Mouse (Mus musculus) WW6 (cell line): ENCODE measurements around the gene Atp5g1.

ENCODE experiments used
- DNase-seq: peaks from one replicate; pipeline ENCODE4 v3.0.0-alpha.2; 2013; ENCODE audit warnings: low read depth, low spot score

Atp5g1 gene

GRCm38 (mm10) chr11:96073295-96073993 is 2.0 kb downstream of the Atp5g1 start:
- DNase-seq = no peak

- DNase-seq = no peak
Observed at GRCm38 (mm10) chr11:96071013-96071412, 4.5 kb downstream of the Atp5g1 start.

GRCm38 (mm10) chr11:96070353-96070752 is 5.1 kb downstream of the Atp5g1 start:
- DNase-seq = no peak

- DNase-seq = no peak
Observed at GRCm38 (mm10) chr11:96068231-96068630, 7.2 kb downstream of the Atp5g1 start.

GRCm38 (mm10) chr11:96065215-96065911 is 10.1 kb downstream of the Atp5g1 start, which contains the start of gene Ube2z:
Gene Ube2z (minus strand): TSS chr11:96065388.
- DNase-seq = peak; percentile 87

- peak; percentile 84 for DNase-seq
Observed at GRCm38 (mm10) chr11:96064521-96065214, 10.8 kb downstream of the Atp5g1 start.

GRCm38 (mm10) chr11:96058309-96058708 is 17.2 kb downstream of the Atp5g1 start:
- DNase-seq = no peak

GRCm38 (mm10) chr11:96050854-96051253 is 24.6 kb downstream of the Atp5g1 start:
- no peak for DNase-seq

GRCm38 (mm10) chr11:96049939-96050338 is 25.5 kb downstream of the Atp5g1 start:
- DNase-seq = no peak

- no peak for DNase-seq
Observed at GRCm38 (mm10) chr11:96047469-96048373, 27.7 kb downstream of the Atp5g1 start.

GRCm38 (mm10) chr11:96046793-96047192 is 28.7 kb downstream of the Atp5g1 start:
- no peak for DNase-seq

GRCm38 (mm10) chr11:96046028-96046427 is 29.4 kb downstream of the Atp5g1 start:
- DNase-seq = no peak

- DNase-seq = no peak
Observed at GRCm38 (mm10) chr11:96044803-96045567, 30.5 kb downstream of the Atp5g1 start.

- no peak for DNase-seq
Observed at GRCm38 (mm10) chr11:96038560-96038959, 36.9 kb downstream of the Atp5g1 start.

- no peak for DNase-seq
Observed at GRCm38 (mm10) chr11:96037499-96037898, 38.0 kb downstream of the Atp5g1 start.

GRCm38 (mm10) chr11:96035133-96035532 is 40.3 kb downstream of the Atp5g1 start:
- DNase-seq = no peak

GRCm38 (mm10) chr11:96034596-96035052 is 40.8 kb downstream of the Atp5g1 start, which contains the start of gene Snf8:
Gene Snf8 (plus strand): TSS chr11:96034885.
- peak; percentile 94 for DNase-seq

- DNase-seq = no peak
Observed at GRCm38 (mm10) chr11:96034116-96034515, 41.4 kb downstream of the Atp5g1 start.

- DNase-seq = no peak
Observed at GRCm38 (mm10) chr11:96033264-96033663, 42.2 kb downstream of the Atp5g1 start.

GRCm38 (mm10) chr11:96031701-96032100 is 43.8 kb downstream of the Atp5g1 start:
- DNase-seq = no peak
